Mouse (Mus musculus) intestine, embryonic 15.5 days (tissue): Measurements from ENCODE around the gene Usp22. TPM values are rescaled to one million over a fixed set of nuclear protein-coding genes. Genes with fewer than 3 reads are reported as not detected.

Experiments
- ATAC-seq: fragments of 200-750 bp; cut with Nextera tagmentation; 2 replicates; pipeline ENCODE4 v1.8.0; 2017; ENCODE audit warnings: moderate TSS enrichment, moderate library complexity
- H3K27ac ChIP-seq: fragments of 300-500 bp; sonication (generic); 2 replicates; pipeline ENCODE4 v1.5.1; 2015; ENCODE audit warnings: mild to moderate bottlenecking, inconsistent platforms
- H3K27me3 ChIP-seq: fragments of 300-500 bp; sonication (generic); replicated peaks from 2 replicates; pipeline ENCODE4 v1.6.1; 2015; ENCODE audit warnings: inconsistent platforms
- H3K36me3 ChIP-seq: fragments of 300-500 bp; sonication (generic); 2 replicates; pipeline ENCODE4 v1.6.1; 2015; ENCODE audit warnings: inconsistent platforms
- H3K4me1 ChIP-seq: fragments of 300-500 bp; sonication (generic); replicated peaks from 2 replicates; pipeline ENCODE4 v1.6.1; 2015; ENCODE audit warnings: inconsistent platforms
- H3K4me2 ChIP-seq: fragments of 300-500 bp; sonication (generic); replicated peaks from 2 replicates; pipeline ENCODE4 v1.6.1; 2015; ENCODE audit warnings: mild to moderate bottlenecking, inconsistent platforms
- H3K4me3 ChIP-seq: fragments of 300-500 bp; sonication (generic); replicated peaks from 2 replicates; pipeline ENCODE4 v1.5.1; 2015; ENCODE audit warnings: inconsistent platforms
- H3K9ac ChIP-seq: fragments of 300-500 bp; sonication (generic); 2 replicates; pipeline ENCODE4 v1.6.1; 2015; ENCODE audit warnings: inconsistent platforms
- H3K9me3 ChIP-seq: fragments of 300-500 bp; sonication (generic); 2 replicates; pipeline ENCODE4 v1.6.1; 2016; ENCODE audit warnings: inconsistent platforms
- WGBS: fragments of 180-500 bp; shearing (Covaris S2); methylation state at CpG from one replicate; pipeline ENCODE4 v1.1.7; 2015; 5-methylcytosine and 5-hydroxymethylcytosine counted together
- polyA plus RNA-seq: library from polyadenylated mRNA; unstranded; fragments of >200 nt; fragmentation: Nextera tagmentation; extraction: Ambion mirVana; gene quantifications from 2 replicates; pipeline ENCODE4 v1.2.1, GENCODE M21; 2015

Gene Usp22
- polyA plus RNA-seq = 89.0 and 98.6 TPM in 2 replicates

DNA sequence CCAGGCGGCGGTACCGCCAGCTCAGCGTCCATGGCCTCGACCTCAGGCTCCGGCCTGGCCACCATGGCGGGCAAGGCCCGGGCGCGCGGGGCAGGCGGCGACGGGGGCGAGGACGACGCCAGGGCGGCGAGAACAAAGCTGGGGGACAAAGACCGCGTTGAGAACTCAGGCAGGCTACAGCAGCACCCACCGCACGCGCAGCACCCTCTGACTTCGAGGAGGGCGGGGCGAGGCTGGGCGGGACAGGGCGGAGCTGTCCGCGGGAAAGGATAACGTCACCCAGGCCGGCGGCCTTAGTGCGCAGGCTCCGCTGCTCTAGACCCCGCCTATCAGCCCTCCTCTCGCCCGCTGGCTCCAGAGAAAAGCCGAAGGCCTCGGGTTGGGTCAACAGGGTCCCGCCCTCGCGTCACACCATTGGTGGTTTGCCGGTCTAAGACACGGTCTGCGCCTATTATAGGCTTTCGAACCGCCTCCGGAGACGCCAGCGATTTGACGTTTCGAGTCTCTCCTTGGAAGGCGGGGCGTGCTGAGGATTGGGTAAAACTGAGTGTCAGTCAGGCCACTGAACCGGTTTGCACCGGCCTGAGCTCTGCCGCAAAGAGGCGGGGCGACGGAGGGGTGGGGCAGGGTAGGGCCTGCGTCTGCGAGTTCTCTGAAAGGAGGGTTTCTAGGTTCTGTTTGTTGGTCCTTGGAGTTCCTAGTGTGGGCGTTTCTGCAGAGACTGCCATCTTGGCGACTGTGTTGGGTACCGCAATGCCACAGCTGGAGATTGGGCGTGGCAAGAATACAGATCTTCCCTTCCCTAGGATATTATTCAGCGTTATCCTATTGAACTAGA, at the start of gene Usp22:
Usp22 (minus strand) TSS at position 235 of the 838 bp plus-strand sequence.
- Histone ChIP-seq H3K4me3 (peak within 1 kb of the TSS; percentile 80), H3K9ac (peak within 1 kb of the TSS; percentile 97), H3K27ac (peak within 1 kb of the TSS; percentile 97), H3K9me3 (no peaks in the 10 kb centered on the region), H3K4me2 (peak within 1 kb of the TSS; percentile 70), H3K27me3 (no peaks in the 10 kb centered on the region), H3K36me3 (no peaks in the 10 kb centered on the region), H3K4me1 (peaks cover 9% of the 10 kb centered on the region; the same call in 1 of the 2 replicates)
- ATAC-seq = peak; percentile 99
- under 1% methylated on average over 69 of the region's 69 CpGs for WGBS

- Histone ChIP-seq H3K9ac (no peak overlapping the region), H3K4me2 (no peak overlapping the region), H3K4me1 (no peaks in the 10 kb centered on the region), H3K27me3 (no peaks in the 10 kb centered on the region), H3K36me3 (no peaks in the 10 kb centered on the region), H3K9me3 (no peaks in the 10 kb centered on the region), H3K4me3 (no peak overlapping the region), H3K27ac (no peak overlapping the region)
- ATAC-seq = no peak
- 69% methylated on average over 6 of the region's 6 CpGs for WGBS
Measured at GRCm38 (mm10) chr11:61224234-61224744, 49.4 kb upstream of the Usp22 start.

DNA sequence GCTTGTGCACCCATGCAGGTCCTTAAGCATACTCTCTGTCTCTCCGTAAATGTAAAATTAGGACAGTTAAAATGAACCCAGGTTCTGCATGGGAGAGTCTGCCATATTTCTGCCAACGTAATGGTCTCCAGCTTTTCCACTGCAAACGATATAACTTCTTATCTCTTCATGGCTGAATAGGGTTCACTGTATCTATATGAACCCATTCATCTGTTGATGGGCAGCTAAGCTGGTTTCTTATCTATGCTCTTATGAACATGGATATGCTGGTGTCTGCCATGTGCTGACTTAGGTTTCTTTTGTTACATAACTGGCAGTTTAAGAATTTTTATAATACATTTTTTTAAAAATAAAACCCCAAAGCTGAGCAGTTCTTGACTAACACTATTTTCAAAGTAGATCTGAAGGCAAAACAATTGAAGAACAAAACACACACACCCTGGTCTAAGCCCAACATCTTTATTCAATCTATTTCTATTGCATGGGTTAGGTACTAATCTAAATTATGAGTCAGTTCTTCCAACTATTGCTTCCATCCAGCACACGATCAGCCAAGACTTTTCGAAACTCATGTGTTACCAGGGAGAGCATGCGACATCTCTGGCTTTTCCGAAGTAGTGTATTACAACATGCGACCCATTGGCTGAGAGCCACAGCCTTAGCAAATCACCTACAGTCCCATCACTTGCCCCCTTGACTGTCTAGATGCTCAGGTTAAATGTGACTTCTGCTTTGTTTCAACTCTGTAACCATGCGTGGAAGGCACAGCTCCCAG, 48.3 kb upstream of the Usp22 start:
- no peak for ATAC-seq
- H3K4me2 ChIP-seq = no peak overlapping the region
- 86% methylated on average over 9 of the region's 9 CpGs for WGBS
- no peak overlapping the region for H3K4me3 ChIP-seq
- H3K9me3 ChIP-seq = no peaks in the 10 kb centered on the region
- no peaks in the 10 kb centered on the region for H3K4me1 ChIP-seq
- H3K9ac ChIP-seq = no peak overlapping the region
- no peaks in the 10 kb centered on the region for H3K27me3 ChIP-seq
- H3K27ac ChIP-seq = no peak overlapping the region
- H3K36me3 ChIP-seq = no peaks in the 10 kb centered on the region

DNA sequence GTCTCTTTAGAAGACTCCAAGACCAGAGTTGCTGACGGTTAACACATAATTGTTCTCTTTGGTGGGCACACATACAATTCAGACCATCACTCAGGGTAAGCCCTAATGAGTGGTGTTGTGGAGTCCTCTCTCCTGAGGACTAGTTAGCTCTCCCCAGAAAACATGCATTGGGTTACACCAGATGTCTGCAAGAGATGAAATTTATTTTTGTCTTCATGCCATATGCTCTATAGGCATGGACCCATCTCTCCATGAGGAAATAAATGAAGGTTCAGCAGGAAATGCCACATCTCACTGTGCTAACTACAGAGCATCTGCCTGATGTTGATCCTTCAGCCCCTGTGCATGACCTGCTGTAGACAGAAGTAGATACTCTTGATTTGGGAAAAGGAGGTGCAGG, 47.2 kb upstream of the Usp22 start:
- no peak for ATAC-seq
- Histone ChIP-seq H3K36me3 (no peaks in the 10 kb centered on the region), H3K4me2 (no peak overlapping the region), H3K27me3 (no peaks in the 10 kb centered on the region), H3K4me3 (no peak overlapping the region), H3K9me3 (no peaks in the 10 kb centered on the region), H3K9ac (no peak overlapping the region), H3K27ac (no peak overlapping the region), H3K4me1 (no peaks in the 10 kb centered on the region)
- WGBS = 68% methylated on average over 1 of the region's 1 CpGs

DNA sequence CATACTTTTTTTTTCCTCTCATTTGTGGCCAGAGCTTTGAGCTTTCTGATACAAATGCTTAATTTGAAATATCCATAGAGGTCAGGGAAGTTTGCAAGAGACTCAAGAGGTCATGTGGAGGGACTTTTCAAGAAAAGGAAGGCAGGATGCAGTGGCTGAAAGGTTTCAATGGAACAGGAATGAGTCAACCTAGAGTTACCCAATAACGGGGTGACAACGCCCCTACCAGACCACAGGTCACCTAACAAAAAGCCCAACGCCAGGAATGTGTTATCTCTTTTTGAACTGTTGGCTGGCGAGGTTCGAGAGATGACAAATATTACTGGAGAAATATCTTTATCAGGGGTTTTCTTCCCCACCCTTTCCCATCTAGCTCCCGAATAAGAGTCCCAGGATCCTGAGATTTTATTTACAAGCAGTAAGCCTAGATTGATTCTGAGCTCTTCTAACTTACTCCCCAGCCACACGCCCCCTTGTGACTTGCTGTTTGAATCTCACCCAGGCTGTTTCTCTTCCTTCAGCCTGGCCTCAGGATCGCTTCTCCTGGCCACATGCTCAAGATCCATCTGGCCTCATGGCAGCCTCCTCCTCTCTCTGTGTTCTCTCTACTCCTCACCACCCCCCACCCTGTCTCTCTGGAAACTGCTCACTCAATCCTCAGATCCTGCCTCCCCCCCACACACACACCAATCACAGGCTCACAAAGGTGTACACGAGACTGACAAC, 45.5 kb upstream of the Usp22 start:
- Histone ChIP-seq H3K27me3 (no peaks in the 10 kb centered on the region), H3K27ac (no peak overlapping the region), H3K4me3 (no peak overlapping the region), H3K4me1 (no peaks in the 10 kb centered on the region), H3K9me3 (no peaks in the 10 kb centered on the region), H3K36me3 (no peaks in the 10 kb centered on the region), H3K9ac (no peak overlapping the region), H3K4me2 (no peak overlapping the region)
- WGBS = 57% methylated on average over 9 of the region's 9 CpGs
- ATAC-seq = no peak

DNA sequence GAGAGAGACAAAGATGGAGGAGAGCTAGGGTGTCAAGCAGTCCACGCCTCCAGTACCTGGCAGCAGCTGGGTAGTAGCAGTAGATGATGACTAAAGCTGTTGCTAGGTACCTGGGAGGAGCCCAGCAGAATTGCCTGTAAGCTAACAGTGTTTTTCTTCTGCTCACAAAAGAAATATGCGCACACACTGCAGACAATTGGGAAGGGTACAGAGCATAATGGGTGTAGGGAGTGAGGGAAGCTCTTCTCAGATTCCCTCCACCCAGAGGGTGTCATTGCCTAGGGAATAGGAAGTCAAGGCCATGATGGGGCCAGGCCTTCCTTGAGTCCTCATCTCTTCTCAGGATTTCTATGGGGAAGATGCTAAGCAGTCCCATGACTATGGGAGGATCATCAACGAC, 41.1 kb upstream of the Usp22 start:
- no peak overlapping the region for H3K4me2 ChIP-seq
- H3K9ac ChIP-seq = no peak overlapping the region
- whole genome bisulfite sequencing = 74% methylated on average over 3 of the region's 3 CpGs
- no peaks in the 10 kb centered on the region for H3K4me1 ChIP-seq
- peaks cover 10% of the 10 kb centered on the region for H3K27me3 ChIP-seq
- no peaks in the 10 kb centered on the region for H3K9me3 ChIP-seq
- H3K27ac ChIP-seq = no peak overlapping the region
- no peaks in the 10 kb centered on the region for H3K36me3 ChIP-seq
- ATAC-seq = no peak
- no peak overlapping the region for H3K4me3 ChIP-seq

GRCm38 (mm10) chr11:61212102-61212501, 37.2 kb upstream of the Usp22 start:
- no peak overlapping the region for H3K9ac ChIP-seq
- no peaks in the 10 kb centered on the region for H3K36me3 ChIP-seq
- H3K4me2 ChIP-seq = no peak overlapping the region
- H3K27ac ChIP-seq = no peak overlapping the region
- H3K27me3 ChIP-seq = peaks cover 10% of the 10 kb centered on the region
- H3K9me3 ChIP-seq = no peaks in the 10 kb centered on the region
- no peaks in the 10 kb centered on the region for H3K4me1 ChIP-seq
- WGBS = 42% methylated on average over 20 of the region's 20 CpGs
- no peak for ATAC-seq
- no peak overlapping the region for H3K4me3 ChIP-seq

GRCm38 (mm10) chr11:61208316-61208715, 33.5 kb upstream of the Usp22 start:
- Histone ChIP-seq H3K27ac (no peak overlapping the region), H3K9ac (no peak overlapping the region), H3K4me2 (no peak overlapping the region), H3K4me3 (no peak overlapping the region), H3K27me3 (peaks cover 10% of the 10 kb centered on the region), H3K4me1 (no peaks in the 10 kb centered on the region), H3K36me3 (no peaks in the 10 kb centered on the region), H3K9me3 (no peaks in the 10 kb centered on the region)
- WGBS = 76% methylated on average over 10 of the region's 10 CpGs
- ATAC-seq = no peak

GRCm38 (mm10) chr11:61207487-61208246, 32.8 kb upstream of the Usp22 start, which contains the start of gene Aldh3a1:
Aldh3a1 (plus strand) TSS chr11:61207537.
- Histone ChIP-seq H3K36me3 (no peaks in the 10 kb centered on the region), H3K4me3 (no peak within 1 kb of the TSS), H3K4me2 (no peak within 1 kb of the TSS), H3K4me1 (no peaks in the 10 kb centered on the region), H3K27me3 (peaks cover 10% of the 10 kb centered on the region), H3K9ac (no peak within 1 kb of the TSS), H3K9me3 (no peaks in the 10 kb centered on the region), H3K27ac (no peak within 1 kb of the TSS)
- ATAC-seq = no peak
- WGBS = 80% methylated on average over 10 of the region's 10 CpGs

GRCm38 (mm10) chr11:61206136-61206535, 31.3 kb upstream of the Usp22 start:
- Histone ChIP-seq H3K9me3 (no peaks in the 10 kb centered on the region), H3K9ac (no peak overlapping the region), H3K4me3 (no peak overlapping the region), H3K27me3 (no peaks in the 10 kb centered on the region), H3K27ac (no peak overlapping the region), H3K4me1 (no peaks in the 10 kb centered on the region), H3K36me3 (no peaks in the 10 kb centered on the region), H3K4me2 (no peak overlapping the region)
- no peak for ATAC-seq
- WGBS = 93% methylated on average over 3 of the region's 3 CpGs

DNA sequence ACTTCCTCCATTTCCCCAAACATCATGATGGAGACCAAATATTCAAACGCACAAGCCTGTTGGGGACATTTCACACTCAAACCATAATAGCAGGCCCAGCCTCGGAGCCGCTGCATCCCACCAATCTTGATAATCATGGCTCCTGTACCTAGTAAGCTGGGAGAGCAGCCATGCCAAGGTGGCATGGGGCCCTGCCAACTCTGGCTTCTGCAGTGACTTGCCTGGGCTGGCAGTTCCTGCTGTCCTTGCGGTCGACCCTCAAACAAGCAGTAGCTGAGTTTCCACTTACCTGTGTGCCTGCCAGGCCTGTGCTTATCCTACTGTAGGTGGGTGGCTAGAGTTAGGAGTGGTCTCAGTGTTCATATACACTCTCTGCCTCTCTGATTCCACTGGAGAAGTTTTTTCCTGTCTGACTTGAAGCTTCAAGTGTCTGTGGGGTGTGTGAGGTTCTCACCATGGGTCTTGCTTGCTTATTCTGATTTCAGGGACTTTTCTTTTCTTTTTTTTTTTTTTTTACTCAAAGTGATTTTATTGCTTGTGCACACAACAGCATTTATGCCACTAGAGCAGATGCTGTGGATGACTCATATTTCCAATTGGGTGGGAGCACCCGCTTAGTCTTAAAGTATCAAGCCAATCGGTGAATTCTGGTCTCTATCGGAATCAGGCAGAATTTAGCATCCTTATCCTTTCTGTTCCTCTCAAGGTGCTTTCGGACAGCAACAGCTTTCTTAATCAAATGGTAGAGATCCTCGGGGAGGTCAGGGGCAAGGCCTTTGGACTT, 30.5 kb upstream of the Usp22 start:
- H3K9me3 ChIP-seq = no peaks in the 10 kb centered on the region
- ATAC-seq = no peak
- no peaks in the 10 kb centered on the region for H3K4me1 ChIP-seq
- H3K4me3 ChIP-seq = no peak overlapping the region
- H3K36me3 ChIP-seq = no peaks in the 10 kb centered on the region
- 92% methylated on average over 10 of the region's 10 CpGs for WGBS
- no peak overlapping the region for H3K4me2 ChIP-seq
- no peaks in the 10 kb centered on the region for H3K27me3 ChIP-seq
- H3K27ac ChIP-seq = no peak overlapping the region
- H3K9ac ChIP-seq = no peak overlapping the region
